Mouse (Mus musculus): ENCODE results near the gene Olfr1134.
"Not testable (repeated sequence)": the region's sequence is repeated elsewhere in the genome, so short reads cannot be mapped to it uniquely, and the experiment has no call there.

The Olfr1134 gene

DNA sequence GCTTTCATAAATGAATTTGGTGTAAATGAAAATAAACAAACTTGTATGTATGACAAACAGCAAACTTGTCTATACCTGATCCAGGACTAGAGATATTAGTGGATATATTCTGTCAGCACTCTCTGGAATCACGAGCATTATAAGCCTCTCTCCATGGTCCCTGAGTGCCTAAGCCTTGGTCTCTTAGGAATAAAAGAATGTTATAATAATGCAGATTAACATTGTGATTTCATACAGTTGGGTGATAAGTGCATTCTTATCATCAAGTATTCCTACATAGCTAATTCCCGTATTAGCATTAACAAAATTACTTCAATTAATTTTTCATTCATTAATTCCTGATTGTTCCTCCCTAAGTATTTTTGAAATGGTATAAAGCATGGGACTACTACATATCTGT, at the start of gene Olfr1134:
TSS of gene Olfr1134 (minus strand) at position 101 of the 400 bp plus-strand sequence.
- in situ Hi-C loops (cut with MboI; ENCODE audit: unreplicated experiment in 2 of 2) = no loop called here

DNA sequence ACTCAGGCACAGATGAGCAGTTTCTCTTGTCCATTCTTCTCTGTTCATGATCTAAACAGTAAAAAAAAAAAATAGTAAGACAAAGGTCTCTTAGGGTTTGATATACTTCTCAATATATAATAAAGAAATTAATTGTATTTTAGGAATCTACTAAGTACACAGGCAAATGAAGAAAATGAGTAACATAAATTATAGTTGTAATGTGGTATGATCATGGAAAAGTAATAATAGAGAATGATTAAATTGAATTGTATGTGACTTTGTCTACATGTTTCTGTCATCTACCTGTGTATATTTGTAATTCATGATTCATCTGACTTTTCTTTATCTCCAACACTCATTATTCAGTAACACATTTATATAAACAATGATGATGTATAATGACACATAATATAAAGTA, 35.6 kb upstream of the Olfr1134 start, which contains the start of gene Olfr1136:
TSS of gene Olfr1136 (minus strand) at position 101 of the 400 bp plus-strand sequence.
- in situ Hi-C loops (cut with MboI; ENCODE audit: unreplicated experiment in 2 of 2) = no loop called here

DNA sequence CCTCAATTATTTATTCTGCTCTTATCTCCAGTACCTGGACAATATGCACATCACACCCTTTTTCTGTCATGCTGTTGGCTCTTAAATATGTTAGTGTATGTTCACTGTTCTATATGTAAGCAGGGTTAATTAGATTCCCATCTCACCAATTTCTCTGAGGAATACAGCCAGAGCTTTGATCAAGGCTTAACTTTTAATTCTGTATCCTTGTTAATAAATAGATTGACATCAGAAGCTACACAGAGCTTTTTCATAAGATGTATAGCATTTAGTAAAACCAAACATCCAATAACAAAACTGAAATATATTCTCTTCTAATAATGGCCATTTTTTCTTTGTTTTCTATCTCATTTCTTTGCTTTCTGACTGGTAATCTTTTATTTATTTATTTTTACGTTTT, 15.3 kb upstream of the Olfr1134 start, which contains the start of gene Olfr1135:
TSS of gene Olfr1135 (minus strand) at position 101 of the 400 bp plus-strand sequence.
- in situ Hi-C loops (cut with MboI; ENCODE audit: unreplicated experiment in 2 of 2) = no loop called here

DNA sequence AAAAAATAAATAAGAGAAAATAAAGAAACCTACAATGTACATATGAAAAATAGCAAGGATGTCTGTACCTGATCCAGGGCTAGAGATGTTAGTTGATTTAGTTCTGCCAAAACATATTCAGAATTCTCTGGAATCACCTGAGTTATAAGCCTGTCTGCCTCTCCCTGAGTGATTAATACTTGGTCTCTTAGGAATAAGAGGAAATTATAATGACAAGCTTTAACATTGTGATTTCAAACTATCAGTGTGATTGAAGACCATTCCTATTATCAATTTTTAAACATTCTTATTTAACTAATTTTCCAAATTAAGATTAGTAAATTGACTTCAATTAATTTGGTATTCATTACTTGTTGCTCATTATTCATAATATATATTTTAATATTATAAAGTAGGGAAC, 11.0 kb downstream of the Olfr1134 start, which contains the start of gene Olfr1133:
TSS of gene Olfr1133 (minus strand) at position 101 of the 400 bp plus-strand sequence.
- in situ Hi-C loops (cut with MboI; ENCODE audit: unreplicated experiment in 2 of 2) = no loop called here

DNA sequence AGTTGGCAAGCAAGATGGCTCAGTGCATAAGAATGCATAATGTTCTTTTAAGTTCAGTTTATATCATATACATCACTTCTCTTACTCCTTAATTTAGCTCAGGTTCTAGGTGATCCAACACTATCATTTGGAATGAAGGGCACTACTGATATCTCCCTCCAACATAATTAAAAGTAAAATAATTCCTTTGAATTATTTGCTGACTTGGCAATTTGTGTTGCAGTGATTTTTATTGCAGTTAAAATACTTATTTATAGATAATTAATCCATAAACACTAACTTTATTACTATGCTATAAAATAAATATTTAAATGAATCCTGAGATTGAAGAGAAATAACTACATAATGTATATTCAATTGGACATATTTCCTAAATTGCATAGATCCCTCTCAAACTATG, 15.8 kb downstream of the Olfr1134 start:
- in situ Hi-C loops (cut with MboI; ENCODE audit: unreplicated experiment in 2 of 2) = no loop called here

DNA sequence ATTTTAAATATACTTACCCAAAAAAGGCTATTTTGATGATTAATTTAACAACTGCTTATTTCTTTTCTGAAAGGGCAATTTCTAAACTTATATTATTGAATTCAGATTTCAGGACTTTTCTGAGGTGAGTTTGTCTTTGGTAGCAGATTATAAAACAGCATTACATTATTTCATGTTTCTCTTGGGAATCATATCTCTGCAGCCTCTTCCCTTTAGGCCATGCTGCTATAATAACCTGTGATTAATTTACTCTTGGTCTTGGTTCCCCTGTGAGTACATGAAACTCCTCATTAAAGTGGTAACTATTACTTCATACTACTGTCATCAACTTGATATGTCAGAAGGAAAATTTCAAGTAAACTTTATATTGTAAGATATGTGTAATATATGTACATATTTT, 20.8 kb downstream of the Olfr1134 start, which contains the start of gene Olfr1132:
TSS of gene Olfr1132 (minus strand) at position 101 of the 400 bp plus-strand sequence.
- in situ Hi-C loops (cut with MboI; ENCODE audit: unreplicated experiment in 2 of 2) = no loop called here

DNA sequence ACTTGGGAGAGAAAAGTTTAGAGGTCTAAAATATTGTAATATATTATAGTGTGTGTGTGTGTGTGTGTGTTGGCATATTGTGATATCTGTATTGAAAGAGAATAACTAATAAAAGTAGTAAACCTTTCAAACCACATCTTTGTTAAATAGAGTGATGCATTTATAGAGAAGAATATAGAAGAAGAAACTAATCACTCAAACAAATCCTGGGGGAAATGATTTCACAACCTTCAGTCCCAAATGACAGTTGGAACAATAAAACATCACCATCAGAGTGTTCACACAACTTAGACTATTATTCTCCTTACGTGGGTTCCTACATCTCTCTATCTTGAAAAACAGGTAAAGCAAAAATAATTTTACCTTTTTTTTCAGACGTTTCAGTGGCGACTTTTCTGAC, 31.5 kb downstream of the Olfr1134 start, which contains the start of gene Olfr1131:
TSS of gene Olfr1131 (plus strand) at position 301 of the 400 bp plus-strand sequence.
- in situ Hi-C loops (cut with MboI; ENCODE audit: unreplicated experiment in 2 of 2) = no loop called here

DNA sequence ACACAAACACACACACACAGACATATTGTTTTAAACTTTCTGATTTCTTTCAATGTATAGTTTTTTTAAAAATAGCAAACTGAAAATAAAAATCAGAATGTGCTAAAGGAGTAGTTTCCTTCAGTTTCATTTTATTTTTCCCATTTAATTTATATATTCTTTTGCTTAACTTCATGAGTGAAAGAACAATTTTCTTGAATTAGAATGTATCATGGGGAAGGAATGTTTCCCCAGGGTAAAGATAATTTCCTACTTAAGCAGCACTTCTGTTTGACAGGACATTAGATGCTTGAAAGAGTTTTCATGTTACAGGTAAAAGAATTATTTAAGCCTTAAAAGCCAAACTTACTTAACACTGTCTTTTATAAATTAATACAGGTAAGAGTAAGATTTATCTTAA, 52.3 kb downstream of the Olfr1134 start, which contains the start of gene Olfr1130:
TSS of gene Olfr1130 (plus strand) at position 301 of the 400 bp plus-strand sequence.
- in situ Hi-C loops (cut with MboI; ENCODE audit: unreplicated experiment in 2 of 2) = not testable (repeated sequence)

Data from v-Abl transformed pro-B cells (cell line).